Mouse (Mus musculus) heart, postnatal 36 days (tissue): ENCODE results near the gene Azin2. TPM values are rescaled to one million over a fixed set of nuclear protein-coding genes. Genes with fewer than 3 reads are reported as not detected.

Experiments
- DNase-seq, 2 experiments: peaks; one replicate each; pipeline ENCODE4 v3.0.0; 2021 to 2022
- intact Hi-C: fragments of 180-260 bp; cut with DNase I; formaldehyde crosslinking; loops from one replicate; pipeline ENCODE4 v1.15.1; 2025
- total RNA-seq, 2 experiments: library from RNA; stranded (reverse); gene quantifications; 2 replicates each; pipeline ENCODE4 v1.2.3; 2021

The Azin2 gene
- total RNA-seq, result 1 to 10 TPM; 2.4 to 3.0 TPM

GRCm38 (mm10) chr4:128962029-128962925 lies at the start of gene Azin2:
TSS of gene Azin2 (minus strand) at chr4:128962442.
- intact Hi-C loops, result no loop called here
- DNase-seq, result peak; percentile 90 to 91

GRCm38 (mm10) chr4:129011604-129012121 lies 49.4 kb upstream of the Azin2 start:
- peak; percentile 45 to 47 for DNase-seq
- intact Hi-C loops, result no loop called here

GRCm38 (mm10) chr4:129009521-129009920 lies 47.3 kb upstream of the Azin2 start:
- intact Hi-C loops, result no loop called here
- no peak for DNase-seq

GRCm38 (mm10) chr4:129008672-129009071 lies 46.4 kb upstream of the Azin2 start:
- DNase-seq, result no peak
- intact Hi-C loops, result no loop called here

GRCm38 (mm10) chr4:129008006-129008519 lies 45.8 kb upstream of the Azin2 start:
- intact Hi-C loops, result no loop called here
- DNase-seq, result no peak

- no peak for DNase-seq
- intact Hi-C loops, result no loop called here
These were observed 41.5 kb upstream of the Azin2 start for GRCm38 (mm10) chr4:129003720-129004119.

GRCm38 (mm10) chr4:129000786-129001185 lies 38.5 kb upstream of the Azin2 start:
- no peak for DNase-seq
- intact Hi-C loops, result no loop called here

- no peak for DNase-seq
- intact Hi-C loops, result no loop called here
These were observed 36.2 kb upstream of the Azin2 start for GRCm38 (mm10) chr4:128998401-128998800.

GRCm38 (mm10) chr4:128997258-128997657 lies 35.0 kb upstream of the Azin2 start:
- DNase-seq, result no peak
- intact Hi-C loops, result no loop called here

GRCm38 (mm10) chr4:128995238-128995637 lies 33.0 kb upstream of the Azin2 start:
- no peak for DNase-seq
- intact Hi-C loops, result no loop called here

GRCm38 (mm10) chr4:128993675-128994074 lies 31.4 kb upstream of the Azin2 start:
- intact Hi-C loops, result loop anchor here (2.0 to 5.0 kb wide), 2 partner anchors 65 to 194 kb away; partner anchors contain the start of genes Rnf19b, S100pbp and Yars
- DNase-seq, result no peak

- intact Hi-C loops, result loop anchor here (2.0 to 5.0 kb wide), 2 partner anchors 66 to 194 kb away; partner anchors contain the start of genes Rnf19b, S100pbp and Yars
These were observed 30.9 kb upstream of the Azin2 start for GRCm38 (mm10) chr4:128993025-128993662.

GRCm38 (mm10) chr4:128992176-128992575 lies 29.9 kb upstream of the Azin2 start:
- no peak for DNase-seq
- intact Hi-C loops, result loop anchor here (2.0 to 5.0 kb wide), 2 partner anchors 67 to 195 kb away; partner anchors contain the start of genes Rnf19b, S100pbp and Yars

More at GRCm38 (mm10) chr4:128993025-128993662, 30.9 kb upstream of the Azin2 start:
- peak; percentile 97 for DNase-seq

- intact Hi-C loops, result loop anchor here (2.0 to 5.0 kb wide), 2 partner anchors 67 to 196 kb away; partner anchors contain the start of genes Rnf19b, S100pbp and Yars
- no peak for DNase-seq
These were observed 29.3 kb upstream of the Azin2 start, which contains the start of gene Ak2 for GRCm38 (mm10) chr4:128991500-128992008. TSS of gene Ak2 (plus strand) at chr4:128991958.

- intact Hi-C loops, result loop anchor here (5.0 kb wide), 1 partner anchor 198 kb away; the partner anchor contains the start of genes S100pbp and Yars
These were observed 27.4 kb upstream of the Azin2 start for GRCm38 (mm10) chr4:128989678-128990077.

GRCm38 (mm10) chr4:128988911-128989310 lies 26.7 kb upstream of the Azin2 start:
- DNase-seq, result no peak
- intact Hi-C loops, result no loop called here

More at GRCm38 (mm10) chr4:128989678-128990077, 27.4 kb upstream of the Azin2 start:
- no peak for DNase-seq

GRCm38 (mm10) chr4:128984600-128984999 lies 22.4 kb upstream of the Azin2 start:
- intact Hi-C loops, result no loop called here
- DNase-seq, result no peak

GRCm38 (mm10) chr4:128983656-128984055 lies 21.4 kb upstream of the Azin2 start:
- DNase-seq, result no peak
- intact Hi-C loops, result no loop called here

GRCm38 (mm10) chr4:128983151-128983550 lies 20.9 kb upstream of the Azin2 start:
- DNase-seq, result no peak
- intact Hi-C loops, result no loop called here

GRCm38 (mm10) chr4:128981833-128982180 lies 19.6 kb upstream of the Azin2 start:
- intact Hi-C loops, result no loop called here
- DNase-seq, result no peak
